Mouse (Mus musculus): ENCODE measurements at regions not wholly inside any gene's neighbourhood (a gene's known extent, or its start where the extent isn't known, plus 50 kb on each side); places are given as distances from the start of the nearest gene placed in this dataset.
A peak's percentile ranks its signal among the peaks of the same experiment; 100 is the strongest.
"Not testable (repeated sequence)": the region's sequence is repeated elsewhere in the genome, so short reads cannot be mapped to it uniquely, and the experiment has no call there.

GRCm38 (mm10) chr1:149129767-149130287 is 831.3 kb downstream of the Pla2g4a start:
- no peak for DNase-seq

- no peak for DNase-seq
Measured at GRCm38 (mm10) chr1:149129138-149129537, 832.0 kb downstream of the Pla2g4a start.

DNA sequence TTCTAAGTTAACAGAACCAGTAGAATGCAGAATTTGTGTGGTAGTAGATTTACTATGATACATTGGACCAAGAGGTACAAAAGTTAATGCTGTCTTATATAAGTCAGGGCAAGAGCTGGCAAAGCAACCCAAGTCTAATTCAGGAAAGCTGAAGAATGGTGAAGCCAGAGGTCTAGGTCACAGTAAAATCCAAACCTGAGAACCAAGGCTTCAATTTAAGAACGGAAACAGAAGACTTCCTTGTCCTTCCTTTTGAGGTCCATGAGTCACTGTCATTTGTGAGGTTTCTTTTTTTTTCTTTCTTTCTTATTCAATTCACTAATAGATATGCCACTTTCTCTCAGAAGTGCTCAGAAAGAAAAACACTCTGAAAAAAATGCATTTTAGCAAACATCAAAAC is 833.4 kb downstream of the Pla2g4a start:
- DNase-seq: no peak

DNA sequence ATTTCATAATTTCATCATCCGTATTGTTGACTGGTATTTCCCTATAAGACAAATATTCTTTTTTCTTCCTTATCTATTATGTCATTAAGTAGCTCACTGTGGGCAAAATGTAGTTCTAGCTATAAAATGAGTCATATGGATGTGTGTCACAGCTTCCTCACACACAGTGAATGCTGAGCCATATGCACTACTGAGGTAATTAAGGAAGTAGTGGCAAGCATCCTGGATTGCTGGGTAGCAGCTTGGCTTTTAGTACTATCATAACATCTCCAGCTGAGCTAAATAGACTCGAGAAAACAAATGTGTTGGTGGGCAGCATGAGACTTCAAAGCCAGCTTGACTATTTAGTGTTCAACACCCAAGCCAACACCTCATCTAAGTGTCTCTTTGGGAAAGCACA is 857.7 kb downstream of the Pla2g4a start:
- peak; percentile 8 for DNase-seq

DNA sequence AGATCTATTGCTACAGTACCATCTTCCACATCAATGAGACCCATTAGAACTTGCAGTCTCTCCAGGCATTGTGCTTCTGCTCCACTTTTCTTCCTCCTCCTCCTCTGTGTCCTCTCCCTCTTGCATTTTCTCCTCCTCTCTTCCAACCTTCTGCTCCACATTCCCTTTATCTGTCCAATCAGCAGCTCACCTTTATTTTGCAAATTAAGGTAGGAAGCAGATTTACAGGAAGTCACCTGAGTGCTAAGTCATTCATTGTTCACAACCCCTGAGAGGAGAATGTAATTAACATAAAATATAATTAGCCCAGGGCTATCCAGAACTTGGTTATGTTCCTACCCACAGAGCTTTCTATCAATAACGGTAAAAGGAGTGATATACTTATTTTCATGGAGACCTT is 863.7 kb downstream of the Pla2g4a start:
- DNase-seq: no peak

GRCm38 (mm10) chr1:149074681-149075080 is 886.4 kb downstream of the Pla2g4a start:
- no peak for DNase-seq

GRCm38 (mm10) chr1:149069570-149069969 is 891.5 kb downstream of the Pla2g4a start:
- DNase-seq: no peak

- DNase-seq: not testable (repeated sequence)
Measured at GRCm38 (mm10) chr1:149063011-149063410, 898.1 kb downstream of the Pla2g4a start.

- no peak for DNase-seq
Measured at GRCm38 (mm10) chr1:149038188-149038967, 922.7 kb downstream of the Pla2g4a start.

DNA sequence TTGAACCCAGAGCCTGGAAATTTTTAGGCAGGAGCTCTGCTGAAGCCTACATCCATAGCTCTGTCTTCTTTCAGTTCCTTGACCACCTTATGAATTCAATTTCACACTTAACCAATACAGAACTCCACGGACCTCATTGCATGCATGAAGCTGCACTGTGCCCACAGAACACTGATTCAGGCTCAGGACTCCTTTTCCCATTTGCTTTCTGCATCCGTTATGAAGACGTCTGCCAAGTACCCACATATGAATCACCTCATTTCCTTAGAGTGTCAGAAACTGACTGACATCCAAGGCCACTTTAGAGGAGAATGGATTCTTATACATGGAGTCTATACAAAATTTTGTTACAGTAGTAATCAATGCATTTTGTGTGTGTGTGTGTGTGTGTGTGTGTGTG is 932.8 kb downstream of the Pla2g4a start:
- no peak for DNase-seq

GRCm38 (mm10) chr1:149021734-149022133 is 939.4 kb downstream of the Pla2g4a start:
- DNase-seq: no peak

GRCm38 (mm10) chr1:149021273-149021672 is 939.8 kb downstream of the Pla2g4a start:
- no peak for DNase-seq

GRCm38 (mm10) chr1:149014559-149014958 is 946.5 kb downstream of the Pla2g4a start:
- no peak for DNase-seq

DNA sequence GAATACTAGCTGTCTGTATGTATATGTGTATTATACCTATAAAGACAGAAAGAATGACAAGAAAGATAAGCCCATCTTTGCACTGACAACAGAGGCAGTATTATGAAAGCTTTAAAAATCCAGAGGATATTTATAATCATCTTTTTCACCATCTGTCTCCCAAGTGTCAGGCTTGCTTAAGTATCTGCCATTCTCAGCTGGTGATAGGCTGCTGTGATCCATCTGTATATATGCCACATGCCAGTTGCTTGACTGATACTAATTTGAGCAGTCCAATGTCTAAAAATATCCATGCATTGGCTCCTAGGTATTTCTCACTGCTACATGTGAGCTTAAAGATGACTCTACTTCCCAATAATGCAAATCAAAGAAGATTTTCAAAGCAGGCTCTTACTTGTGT is 950.3 kb downstream of the Pla2g4a start:
- DNase-seq: no peak

DNA sequence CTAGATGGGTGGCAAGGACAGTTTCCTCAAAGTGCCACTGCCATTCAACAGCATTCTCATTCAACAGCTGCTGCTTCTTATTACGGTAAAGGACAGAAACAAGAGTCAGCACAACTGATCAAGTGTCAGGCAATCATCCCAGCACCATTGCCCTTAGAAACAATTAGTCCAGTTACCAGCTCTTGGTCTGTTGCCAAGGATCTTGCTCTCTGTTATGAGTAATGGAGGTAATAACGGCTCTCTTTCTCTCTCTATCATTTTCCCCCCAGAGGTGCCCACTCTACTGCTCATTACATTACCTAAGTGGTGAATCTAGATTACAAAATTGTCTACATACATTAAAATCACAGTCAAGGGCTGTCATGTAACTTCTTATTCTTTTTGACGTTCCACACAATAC is 961.0 kb downstream of the Pla2g4a start:
- DNase-seq: no peak

DNA sequence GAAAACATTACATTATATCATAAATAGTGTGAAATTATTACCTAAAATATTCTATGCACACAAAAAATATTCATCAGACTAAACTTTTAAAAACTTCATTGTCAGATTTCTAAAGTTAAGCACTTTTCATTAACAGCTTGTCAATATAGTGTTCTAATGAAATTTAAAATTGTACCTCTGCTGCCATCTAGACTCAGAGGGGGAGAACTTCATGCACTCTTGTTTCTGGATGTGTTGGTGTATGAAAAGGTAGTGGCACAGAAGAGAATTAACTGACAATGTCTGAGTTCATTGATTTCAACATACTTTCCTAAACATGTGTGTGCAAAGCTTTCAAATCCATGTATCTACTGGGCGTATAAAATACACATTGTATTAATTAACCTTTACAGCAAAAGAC is 967.5 kb downstream of the Pla2g4a start:
- DNase-seq: no peak

DNA sequence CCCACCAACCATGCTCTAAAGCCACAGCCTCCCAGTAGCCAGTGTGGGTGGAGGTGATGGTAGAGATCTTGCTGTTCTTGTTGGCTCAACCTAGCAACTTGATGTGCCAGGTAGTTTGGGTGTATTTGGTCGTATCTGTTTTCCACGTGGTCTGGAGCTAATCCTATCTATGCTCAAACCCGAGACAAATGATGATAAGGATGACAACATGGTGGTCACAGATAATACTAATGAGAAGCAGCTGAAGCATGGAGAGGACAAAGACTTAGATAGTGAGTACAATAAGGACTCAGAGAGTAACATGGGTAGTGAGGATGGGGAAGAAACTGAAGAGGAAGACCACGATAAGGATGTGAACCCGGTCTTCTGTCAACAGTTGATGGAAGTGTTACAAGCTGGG is 983.7 kb downstream of the Pla2g4a start:
- no peak for DNase-seq

- no peak for DNase-seq
Measured at GRCm38 (mm10) chr1:148965358-148965757, 995.7 kb downstream of the Pla2g4a start.

DNA sequence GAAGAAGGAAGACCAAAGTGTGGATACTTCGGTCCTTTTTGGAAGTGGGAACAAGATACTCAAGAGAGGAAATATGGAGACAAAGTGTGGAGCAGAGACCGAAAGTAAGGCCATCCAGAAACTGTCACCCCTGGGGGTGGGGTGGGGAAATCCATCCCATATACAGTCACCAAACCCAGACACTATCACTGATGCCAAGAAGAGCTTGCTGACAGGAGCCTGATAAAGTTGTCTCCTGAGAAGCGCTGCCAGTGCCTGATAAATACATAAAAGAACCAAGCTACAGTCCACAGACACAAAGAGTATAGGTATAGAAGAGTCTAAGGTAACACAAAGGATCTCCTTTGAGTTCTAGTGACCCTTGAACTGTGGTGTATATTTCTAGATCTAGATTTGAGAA is 1026.7 kb downstream of the Pla2g4a start:
- no peak for DNase-seq

- DNase-seq: no peak
Measured at GRCm38 (mm10) chr1:148924506-148924905, 1036.6 kb downstream of the Pla2g4a start.

DNA sequence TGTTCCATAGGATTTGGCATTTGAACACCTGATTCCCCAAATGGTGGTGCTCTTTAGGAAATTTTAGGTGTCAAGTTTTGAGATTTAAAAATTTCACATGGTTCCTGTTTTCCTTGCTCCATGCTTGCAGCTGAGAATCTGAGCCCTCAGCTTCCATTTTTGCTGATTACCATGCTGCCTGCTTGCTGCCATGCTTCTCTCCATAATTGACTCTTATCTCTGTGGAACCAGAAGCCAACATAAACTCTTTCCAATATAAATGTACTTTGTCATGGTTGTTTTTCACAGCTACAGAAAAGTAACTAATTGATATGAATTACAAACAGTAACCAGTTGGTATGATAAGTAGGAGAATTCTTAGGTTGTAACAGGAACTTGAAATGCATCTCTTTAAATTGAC is 1044.0 kb downstream of the Pla2g4a start:
- DNase-seq: no peak

GRCm38 (mm10) chr1:148912819-148913218 is 1048.3 kb downstream of the Pla2g4a start:
- no peak for DNase-seq

DNA sequence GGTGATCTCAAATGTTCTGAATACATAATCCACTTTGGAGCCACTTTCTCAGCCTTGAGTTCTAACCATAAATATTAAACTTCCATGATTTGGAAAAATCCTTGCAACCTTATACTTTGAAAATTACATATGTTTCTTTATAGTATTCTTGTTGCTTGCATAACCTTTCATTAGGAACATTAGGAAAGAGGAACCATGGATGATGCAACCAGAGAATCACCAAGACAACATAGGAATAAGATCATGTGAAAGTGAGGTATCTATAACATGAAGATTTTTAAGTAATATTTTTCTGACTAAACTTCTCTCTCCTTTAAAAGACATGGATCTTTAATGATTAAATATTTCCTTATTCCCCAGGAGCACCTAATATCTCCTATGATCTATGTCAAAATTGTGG is 1057.0 kb downstream of the Pla2g4a start:
- no peak for DNase-seq

DNA sequence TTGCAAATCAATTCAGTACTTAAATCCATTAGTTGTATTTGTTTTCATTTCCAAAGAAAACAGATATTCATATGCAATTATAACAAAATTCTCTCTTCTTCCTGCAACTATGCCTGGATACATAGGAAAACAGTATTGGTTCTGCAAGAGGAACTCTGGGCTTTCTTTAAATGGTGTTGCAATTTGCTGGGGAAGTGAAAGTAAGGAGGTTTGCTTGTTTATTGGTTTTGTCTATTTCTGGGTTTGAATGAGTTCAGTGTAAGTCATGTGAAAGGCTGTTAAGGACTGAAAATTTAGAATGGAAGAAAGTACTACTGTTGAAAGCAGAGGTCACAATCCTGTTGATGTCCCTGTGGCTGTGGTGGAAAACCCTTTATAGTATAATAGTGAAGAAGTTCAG is 1058.0 kb downstream of the Pla2g4a start:
- DNase-seq: no peak
